Mouse (Mus musculus): Measurements from ENCODE around the gene Glul.
"Not testable (repeated sequence)": the region's sequence is repeated elsewhere in the genome, so short reads cannot be mapped to it uniquely, and the experiment has no call there.

Gene Glul

GRCm38 (mm10) chr1:153899731-153900380 is at the start of gene Glul, which contains the start of gene Teddm2:
Gene Glul (plus strand): TSS chr1:153899944.
Gene Teddm2 (minus strand): TSS chr1:153900228.
- DNase-seq, result peak; percentile 98

- not testable (repeated sequence) for DNase-seq
These were observed 47.0 kb upstream of the Glul start for GRCm38 (mm10) chr1:153852696-153853095.

GRCm38 (mm10) chr1:153855946-153856345 is 43.8 kb upstream of the Glul start:
- DNase-seq, result no peak

- DNase-seq, result no peak
These were observed 25.7 kb upstream of the Glul start, which contains the start of gene Teddm1b for GRCm38 (mm10) chr1:153874045-153874444. Gene Teddm1b (plus strand): TSS chr1:153874345.

- not testable (repeated sequence) for DNase-seq
These were observed 19.4 kb upstream of the Glul start for GRCm38 (mm10) chr1:153880391-153880790.

GRCm38 (mm10) chr1:153886024-153886633 is 13.6 kb upstream of the Glul start:
- DNase-seq, result no peak

- DNase-seq, result no peak
These were observed 9.6 kb upstream of the Glul start for GRCm38 (mm10) chr1:153890121-153890520.

GRCm38 (mm10) chr1:153891442-153891841 is 8.3 kb upstream of the Glul start, which contains the start of gene Teddm1a:
Gene Teddm1a (plus strand): TSS chr1:153891742.
- no peak for DNase-seq

- no peak for DNase-seq
These were observed 6.0 kb upstream of the Glul start for GRCm38 (mm10) chr1:153893746-153894145.

- DNase-seq, result no peak
These were observed 5.4 kb upstream of the Glul start for GRCm38 (mm10) chr1:153894201-153894893.

- DNase-seq, result peak; percentile 56 to 77
These were observed 4.8 kb upstream of the Glul start for GRCm38 (mm10) chr1:153894979-153895378.

- no peak for DNase-seq
These were observed 2.5 kb upstream of the Glul start for GRCm38 (mm10) chr1:153897196-153897595.

GRCm38 (mm10) chr1:153898989-153899730 is 584 bp upstream of the Glul start:
- no peak for DNase-seq

- DNase-seq, result no peak
These were observed 637 bp downstream of the Glul start for GRCm38 (mm10) chr1:153900381-153900780.

GRCm38 (mm10) chr1:153900860-153901730 is 1.4 kb downstream of the Glul start:
- peak in 1 of 2 experiments; percentile 62 for DNase-seq

- DNase-seq, result no peak
These were observed 3.3 kb downstream of the Glul start for GRCm38 (mm10) chr1:153903006-153903405.

GRCm38 (mm10) chr1:153904236-153904635 is 4.5 kb downstream of the Glul start:
- DNase-seq, result no peak

GRCm38 (mm10) chr1:153905884-153906283 is 6.1 kb downstream of the Glul start:
- DNase-seq, result no peak

GRCm38 (mm10) chr1:153908208-153908607 is 8.5 kb downstream of the Glul start:
- no peak for DNase-seq

- no peak for DNase-seq
These were observed 9.0 kb downstream of the Glul start for GRCm38 (mm10) chr1:153908741-153909140.

GRCm38 (mm10) chr1:153909213-153909962 is 9.6 kb downstream of the Glul start:
- no peak for DNase-seq

All from kidney, adult 8-10 months (tissue).